Mouse (Mus musculus): Measurements from ENCODE around the gene Asna1. TPM values are rescaled to one million over a fixed set of nuclear protein-coding genes. Genes with fewer than 3 reads are reported as not detected.
A peak's percentile ranks its signal among the peaks of the same experiment; 100 is the strongest.

Asna1 gene
- polyA plus RNA-seq, 1 experiment from 2014 or later = 108 TPM

DNA sequence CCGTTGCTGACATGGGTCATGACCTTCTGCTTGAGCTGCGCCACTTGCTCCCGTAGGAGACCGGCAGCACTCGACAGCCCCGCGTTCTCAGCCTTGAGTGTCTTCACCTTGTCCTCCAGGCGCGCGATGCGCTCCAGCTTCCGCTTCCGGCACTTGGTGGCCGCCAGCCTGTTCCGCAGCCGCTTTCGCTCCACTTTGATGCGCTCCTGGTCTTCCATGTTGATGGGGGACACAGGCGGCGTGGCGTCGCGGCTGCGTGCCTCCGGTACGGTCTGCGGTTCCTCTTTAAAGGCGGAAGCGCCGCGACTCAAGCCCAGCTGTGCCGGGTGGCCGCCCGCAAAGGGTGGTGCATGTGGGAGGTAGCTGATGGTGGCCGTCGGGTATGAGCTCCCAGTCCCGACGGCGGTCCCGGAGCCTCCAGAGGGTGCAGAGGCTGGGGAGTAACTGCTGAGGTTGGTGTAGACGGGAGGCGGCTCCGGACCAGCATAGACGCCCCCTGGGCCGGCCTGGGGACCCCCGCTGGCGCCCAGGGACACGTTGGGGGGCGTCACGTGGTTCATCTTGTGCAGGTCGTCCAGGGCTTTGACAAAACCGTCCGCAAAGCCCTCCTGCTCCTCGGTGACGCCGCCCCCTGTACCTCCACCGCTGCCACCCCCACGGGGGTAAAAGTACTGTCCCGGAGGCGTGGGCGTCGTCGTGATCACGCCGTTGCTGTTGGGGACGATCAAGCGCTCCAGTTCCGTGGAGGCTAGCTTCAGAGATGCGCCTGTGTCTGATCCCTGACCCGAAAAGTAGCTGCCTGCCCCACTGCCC is 47.4 kb downstream of the Asna1 start:
- peak overlapping the region; percentile 95 for H3K27ac ChIP-seq
- H3K27me3 ChIP-seq (replicated peaks) = no peaks in the 10 kb centered on the region
- peaks cover 66% of the 10 kb centered on the region for H3K4me1 ChIP-seq
- H3K9ac ChIP-seq = peak overlapping the region; percentile 82
- peak overlapping the region; percentile 67 for H3K4me3 ChIP-seq (replicated peaks)
- no peaks in the 10 kb centered on the region for H3K9me3 ChIP-seq
- H3K36me3 ChIP-seq = no peaks in the 10 kb centered on the region
- WGBS = under 1% methylated on average over 70 of the region's 70 CpGs
- peak overlapping the region; percentile 99 for H3K4me2 ChIP-seq
- ATAC-seq (ENCODE audit: insufficient read depth, low FRiP score, low read depth) = no peak

DNA sequence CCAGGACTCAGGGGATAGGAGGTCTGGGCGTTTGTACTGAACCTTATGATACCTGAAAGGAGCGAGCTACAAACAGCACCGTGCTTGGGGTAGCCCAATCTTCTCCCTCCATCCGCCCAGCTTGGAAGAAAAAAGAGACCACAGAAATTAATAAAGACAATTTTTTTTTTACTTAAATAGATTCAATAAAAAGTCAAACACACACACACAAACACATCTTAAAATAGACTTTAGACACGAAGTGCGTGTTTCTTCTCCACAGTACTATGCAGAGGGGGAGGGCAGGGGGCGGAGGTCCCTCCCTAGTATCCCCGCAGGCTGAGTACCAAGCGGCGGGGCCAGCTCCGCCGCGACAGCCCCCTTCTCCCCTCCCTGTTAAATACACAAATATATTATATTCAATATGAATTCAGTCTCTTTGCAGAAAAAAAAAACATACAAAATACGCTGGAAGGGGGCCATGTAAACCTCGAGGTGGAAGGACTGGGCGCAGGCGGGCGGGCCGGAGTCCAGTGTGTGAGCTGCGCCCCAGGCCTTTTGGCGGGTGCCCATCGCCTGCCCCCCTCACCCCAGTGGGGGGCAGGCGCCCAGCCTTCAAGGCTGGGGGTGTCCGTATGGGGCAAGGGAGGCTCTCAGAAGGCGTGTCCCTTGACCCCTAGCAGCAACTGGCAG is 48.2 kb downstream of the Asna1 start:
- Histone ChIP-seq H3K36me3 (peaks cover 2% of the 10 kb centered on the region; the same call in 1 of the 2 replicates), H3K4me1 (peaks cover 59% of the 10 kb centered on the region), H3K27me3 (replicated peaks) (no peaks in the 10 kb centered on the region), H3K9ac (peak overlapping the region; percentile 82), H3K9me3 (no peaks in the 10 kb centered on the region), H3K4me3 (replicated peaks) (peak overlapping the region; percentile 67), H3K27ac (peak overlapping the region; percentile 95), H3K4me2 (peak overlapping the region; percentile 99)
- WGBS = 2% methylated on average over 25 of the region's 25 CpGs
- ATAC-seq (ENCODE audit: insufficient read depth, low FRiP score, low read depth) = no peak

DNA sequence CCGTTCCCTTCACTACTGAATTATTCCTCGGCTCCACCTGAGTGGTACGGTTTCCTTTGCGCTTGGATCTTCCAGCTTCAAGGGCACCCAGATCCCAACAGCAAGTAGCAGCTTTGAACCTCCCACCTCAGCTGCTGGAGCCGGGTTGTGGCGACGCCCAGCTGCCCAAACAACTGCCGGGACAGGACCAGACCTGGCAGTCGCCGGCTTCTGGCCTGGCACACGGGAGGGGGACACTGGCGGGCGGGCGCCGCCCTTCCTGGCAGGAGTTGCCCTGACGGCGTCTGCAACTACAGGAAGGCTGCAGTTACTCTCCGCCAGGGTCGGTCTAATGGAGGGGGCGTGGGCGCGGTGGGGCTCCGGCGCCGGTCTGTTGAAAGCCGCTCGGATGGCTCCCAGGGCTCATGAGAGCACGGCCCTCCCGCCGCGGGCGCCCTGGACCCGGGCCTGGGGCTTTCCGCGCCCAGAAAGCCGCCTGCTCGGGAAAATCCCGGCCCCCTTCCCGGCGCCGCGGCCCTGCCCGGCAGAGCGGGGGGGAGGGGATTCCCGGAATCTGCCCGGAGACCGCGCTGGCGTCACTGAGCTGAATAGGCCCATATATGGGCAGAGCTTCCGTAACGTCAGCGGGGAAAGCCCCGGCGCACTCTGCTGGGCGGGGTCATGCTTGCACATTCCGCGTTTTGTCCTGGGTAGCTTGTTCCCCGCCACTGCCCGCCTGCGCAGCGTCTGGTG is 48.9 kb downstream of the Asna1 start:
- Histone ChIP-seq H3K4me3 (replicated peaks) (peak overlapping the region; percentile 67), H3K36me3 (peaks cover 8% of the 10 kb centered on the region), H3K4me2 (peak overlapping the region; percentile 99), H3K9ac (peak overlapping the region; percentile 82; the same call in 1 of the 2 replicates), H3K9me3 (no peaks in the 10 kb centered on the region), H3K27me3 (replicated peaks) (no peaks in the 10 kb centered on the region), H3K27ac (peak overlapping the region; percentile 95), H3K4me1 (peaks cover 51% of the 10 kb centered on the region)
- under 1% methylated on average over 59 of the region's 61 CpGs for WGBS
- ATAC-seq (ENCODE audit: insufficient read depth, low FRiP score, low read depth) = peak; percentile 75

DNA sequence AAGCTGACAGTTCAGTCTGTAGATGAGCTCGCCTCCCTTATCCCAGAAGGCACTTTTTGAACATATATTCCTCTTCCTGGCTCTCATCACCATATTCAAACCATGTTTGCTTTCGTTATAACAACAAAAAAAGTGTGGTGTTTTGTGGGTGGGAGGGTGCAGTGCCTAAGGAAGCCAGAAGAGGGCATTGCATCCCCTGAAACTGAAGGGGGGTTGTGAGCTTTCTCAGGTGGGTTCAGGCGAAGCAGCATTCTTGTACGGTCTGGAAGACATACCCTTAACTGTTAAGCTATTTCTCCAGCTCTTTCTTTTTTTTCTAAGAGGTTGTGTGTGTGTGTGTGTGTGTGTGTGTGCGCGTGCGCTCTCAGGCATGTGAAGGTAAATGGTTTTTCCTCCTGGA is 49.6 kb downstream of the Asna1 start:
- Histone ChIP-seq H3K4me1 (peaks cover 51% of the 10 kb centered on the region), H3K36me3 (peaks cover 11% of the 10 kb centered on the region), H3K27me3 (replicated peaks) (no peaks in the 10 kb centered on the region), H3K9me3 (no peaks in the 10 kb centered on the region), H3K4me2 (peak overlapping the region; percentile 99), H3K9ac (no peak overlapping the region), H3K27ac (peak overlapping the region; percentile 95), H3K4me3 (replicated peaks) (peak overlapping the region; percentile 67; the same call in 1 of the 2 replicates)
- ATAC-seq (ENCODE audit: insufficient read depth, low FRiP score, low read depth) = no peak
- WGBS = 39% methylated on average over 7 of the region's 7 CpGs

DNA sequence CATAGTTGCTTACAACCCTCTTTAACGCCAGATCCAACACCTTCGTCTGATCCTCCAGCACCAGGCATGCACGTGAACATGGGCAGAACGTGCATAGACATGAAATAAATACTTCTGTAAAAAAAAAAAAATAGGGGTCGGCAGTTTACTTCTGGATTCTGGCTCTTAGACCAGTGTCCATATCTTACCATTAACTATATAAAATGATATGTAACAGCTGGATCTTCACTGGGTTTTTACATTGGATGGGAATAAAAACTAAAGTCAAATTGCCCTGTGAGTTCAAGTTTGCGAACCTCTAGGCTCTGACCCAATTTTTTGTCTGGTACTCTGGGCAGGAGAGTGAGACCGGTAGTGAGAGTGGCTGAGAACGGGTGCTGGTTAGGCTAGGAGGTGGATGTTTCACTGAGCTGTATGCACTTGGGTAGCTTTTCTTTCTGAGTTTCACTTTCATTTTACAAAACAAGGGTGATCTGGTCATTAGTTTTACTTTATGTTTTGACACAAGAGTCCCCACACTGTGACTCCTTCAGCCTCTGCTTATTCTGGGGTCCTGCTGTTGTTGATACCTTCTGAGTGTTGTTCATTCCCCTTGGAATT is 50.4 kb downstream of the Asna1 start:
- no peak for ATAC-seq (ENCODE audit: insufficient read depth, low FRiP score, low read depth)
- no peak overlapping the region for H3K4me3 ChIP-seq (replicated peaks)
- H3K4me1 ChIP-seq = peaks cover 45% of the 10 kb centered on the region
- H3K9me3 ChIP-seq = no peaks in the 10 kb centered on the region
- H3K36me3 ChIP-seq = peaks cover 11% of the 10 kb centered on the region
- no peak overlapping the region for H3K9ac ChIP-seq
- no peak overlapping the region for H3K4me2 ChIP-seq
- peak overlapping the region; percentile 27 for H3K27ac ChIP-seq
- WGBS = 74% methylated on average over 8 of the region's 8 CpGs
- no peaks in the 10 kb centered on the region for H3K27me3 ChIP-seq (replicated peaks)

DNA sequence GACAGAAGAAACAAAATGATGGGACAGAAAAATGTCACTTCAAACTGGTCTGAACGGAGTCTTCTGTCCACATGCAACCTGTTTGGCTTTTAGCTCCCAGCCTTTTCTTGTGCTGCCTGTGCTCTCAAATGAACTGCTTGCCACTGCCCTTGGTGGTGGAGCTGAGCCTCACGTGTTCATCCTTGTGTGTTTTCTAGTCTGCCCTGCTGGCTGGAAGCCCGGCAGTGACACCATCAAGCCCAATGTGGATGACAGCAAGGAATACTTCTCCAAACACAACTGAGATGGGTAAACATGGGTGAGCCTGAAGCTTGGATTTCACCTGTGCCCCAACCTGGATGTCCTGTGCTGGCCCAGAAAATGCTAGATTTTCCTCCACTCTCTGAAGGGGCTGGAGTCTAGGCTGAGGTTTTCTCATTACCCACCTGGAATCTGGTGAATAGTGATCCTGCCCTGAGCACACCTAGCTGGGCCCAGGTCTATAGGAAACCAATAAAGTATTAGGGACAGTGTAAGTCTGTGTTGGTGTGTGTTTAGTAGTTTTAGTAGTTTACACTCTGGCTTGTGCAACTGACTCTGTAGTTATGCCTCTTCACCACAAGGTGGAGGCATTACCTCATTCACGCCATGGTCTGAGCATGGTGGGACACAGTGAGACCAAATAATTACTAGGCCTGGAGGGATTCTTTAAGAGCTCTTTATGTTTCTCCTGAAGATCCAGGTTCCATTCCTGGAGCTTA is 51.1 kb downstream of the Asna1 start:
- H3K27me3 ChIP-seq (replicated peaks) = no peaks in the 10 kb centered on the region
- no peaks in the 10 kb centered on the region for H3K9me3 ChIP-seq
- no peak overlapping the region for H3K4me2 ChIP-seq
- ATAC-seq (ENCODE audit: insufficient read depth, low FRiP score, low read depth) = no peak
- WGBS = 57% methylated on average over 4 of the region's 4 CpGs
- no peak overlapping the region for H3K9ac ChIP-seq
- no peak overlapping the region for H3K4me3 ChIP-seq (replicated peaks)
- peak overlapping the region; percentile 27; the same call in 1 of the 2 replicates for H3K27ac ChIP-seq
- peaks cover 38% of the 10 kb centered on the region for H3K4me1 ChIP-seq
- peaks cover 11% of the 10 kb centered on the region for H3K36me3 ChIP-seq

DNA sequence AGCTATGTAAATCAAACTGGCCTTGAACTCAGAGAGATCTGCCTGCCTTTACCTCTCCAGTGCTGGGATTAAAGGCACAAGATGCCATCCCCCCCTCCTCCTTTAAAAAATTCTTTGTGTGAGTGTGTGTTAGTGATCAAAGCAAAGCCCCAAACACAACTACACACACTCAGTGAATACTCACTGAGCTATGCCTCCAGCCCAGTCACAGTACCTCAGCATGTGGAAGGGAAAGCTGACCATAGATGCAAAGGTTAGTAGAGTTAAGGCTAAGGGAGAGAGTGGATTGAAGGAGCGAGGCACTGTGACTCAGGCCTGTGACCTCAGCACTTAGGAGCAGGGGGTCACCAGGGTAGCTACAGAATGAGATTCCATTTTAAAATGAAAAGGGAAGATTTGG is 52.0 kb downstream of the Asna1 start:
- H3K4me1 ChIP-seq = peaks cover 39% of the 10 kb centered on the region
- no peaks in the 10 kb centered on the region for H3K9me3 ChIP-seq
- no peak overlapping the region for H3K4me3 ChIP-seq (replicated peaks)
- ATAC-seq (ENCODE audit: insufficient read depth, low FRiP score, low read depth) = no peak
- WGBS = 94% methylated on average over 1 of the region's 1 CpGs
- H3K9ac ChIP-seq = no peak overlapping the region
- H3K27ac ChIP-seq = no peak overlapping the region
- H3K27me3 ChIP-seq (replicated peaks) = no peaks in the 10 kb centered on the region
- peaks cover 11% of the 10 kb centered on the region for H3K36me3 ChIP-seq
- H3K4me2 ChIP-seq = no peak overlapping the region

DNA sequence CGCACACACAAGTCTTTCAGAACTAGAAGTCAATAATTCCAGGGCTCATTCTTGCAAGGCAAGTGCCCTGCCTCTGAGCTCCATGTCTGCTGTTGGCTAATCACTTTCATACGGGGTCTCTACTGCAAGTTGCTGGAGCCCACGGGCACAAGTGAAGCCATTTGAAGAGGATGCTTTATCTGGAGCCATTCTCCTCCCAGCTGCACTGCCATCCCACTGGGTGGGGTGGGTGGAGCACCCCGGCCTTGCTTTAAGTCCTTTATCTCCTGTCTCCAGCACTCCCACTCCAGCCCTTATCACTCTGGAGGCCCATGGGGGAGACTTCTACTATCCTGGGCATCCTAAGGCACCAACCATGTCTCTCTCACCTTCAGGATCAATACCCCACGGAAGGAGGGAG is 54.2 kb downstream of the Asna1 start:
- H3K4me2 ChIP-seq = peak overlapping the region; percentile 84
- H3K36me3 ChIP-seq = peaks cover 11% of the 10 kb centered on the region
- peak overlapping the region; percentile 76; the same call in 1 of the 2 replicates for H3K9ac ChIP-seq
- peak overlapping the region; percentile 71 for H3K4me3 ChIP-seq (replicated peaks)
- H3K9me3 ChIP-seq = no peaks in the 10 kb centered on the region
- 54% methylated on average over 5 of the region's 5 CpGs for WGBS
- peak; percentile 58; the same call in 1 of the 2 replicates for ATAC-seq (ENCODE audit: insufficient read depth, low FRiP score, low read depth)
- peak overlapping the region; percentile 95; the same call in 1 of the 2 replicates for H3K27ac ChIP-seq
- H3K4me1 ChIP-seq = peaks cover 30% of the 10 kb centered on the region
- no peaks in the 10 kb centered on the region for H3K27me3 ChIP-seq (replicated peaks)

DNA sequence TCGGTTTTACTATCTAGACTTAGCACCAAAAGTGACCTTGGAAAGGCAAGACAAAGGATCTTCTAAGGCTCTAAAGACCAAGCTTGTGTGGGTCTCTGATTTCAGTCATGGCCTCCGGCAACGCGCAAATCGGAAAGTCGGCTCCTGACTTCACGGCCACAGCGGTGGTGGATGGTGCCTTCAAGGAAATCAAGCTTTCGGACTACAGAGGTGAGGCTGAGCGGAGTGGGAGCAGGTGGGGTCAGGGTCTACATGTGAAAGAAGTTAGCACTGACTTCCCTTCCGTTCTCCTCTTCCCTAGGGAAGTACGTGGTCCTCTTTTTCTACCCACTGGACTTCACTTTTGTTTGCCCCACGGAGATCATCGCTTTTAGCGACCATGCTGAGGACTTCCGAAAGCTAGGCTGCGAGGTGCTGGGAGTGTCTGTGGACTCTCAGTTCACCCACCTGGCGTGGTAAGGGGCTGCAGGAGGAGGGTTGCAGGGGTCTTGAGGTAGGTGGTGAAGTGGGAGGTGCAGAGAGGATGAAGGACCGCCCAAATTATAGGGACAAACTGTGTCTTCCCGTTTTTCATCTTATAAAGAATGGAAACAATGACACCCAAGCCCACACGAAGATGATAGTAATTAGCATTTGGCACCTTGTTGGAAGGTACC is 54.8 kb downstream of the Asna1 start:
- ATAC-seq (ENCODE audit: insufficient read depth, low FRiP score, low read depth) = no peak
- Histone ChIP-seq H3K4me2 (peak overlapping the region; percentile 84), H3K9ac (peak overlapping the region; percentile 76), H3K27ac (peak overlapping the region; percentile 95), H3K9me3 (no peaks in the 10 kb centered on the region), H3K4me1 (peaks cover 27% of the 10 kb centered on the region), H3K4me3 (replicated peaks) (peak overlapping the region; percentile 71), H3K27me3 (replicated peaks) (no peaks in the 10 kb centered on the region), H3K36me3 (peaks cover 11% of the 10 kb centered on the region)
- WGBS = 4% methylated on average over 21 of the region's 21 CpGs

DNA sequence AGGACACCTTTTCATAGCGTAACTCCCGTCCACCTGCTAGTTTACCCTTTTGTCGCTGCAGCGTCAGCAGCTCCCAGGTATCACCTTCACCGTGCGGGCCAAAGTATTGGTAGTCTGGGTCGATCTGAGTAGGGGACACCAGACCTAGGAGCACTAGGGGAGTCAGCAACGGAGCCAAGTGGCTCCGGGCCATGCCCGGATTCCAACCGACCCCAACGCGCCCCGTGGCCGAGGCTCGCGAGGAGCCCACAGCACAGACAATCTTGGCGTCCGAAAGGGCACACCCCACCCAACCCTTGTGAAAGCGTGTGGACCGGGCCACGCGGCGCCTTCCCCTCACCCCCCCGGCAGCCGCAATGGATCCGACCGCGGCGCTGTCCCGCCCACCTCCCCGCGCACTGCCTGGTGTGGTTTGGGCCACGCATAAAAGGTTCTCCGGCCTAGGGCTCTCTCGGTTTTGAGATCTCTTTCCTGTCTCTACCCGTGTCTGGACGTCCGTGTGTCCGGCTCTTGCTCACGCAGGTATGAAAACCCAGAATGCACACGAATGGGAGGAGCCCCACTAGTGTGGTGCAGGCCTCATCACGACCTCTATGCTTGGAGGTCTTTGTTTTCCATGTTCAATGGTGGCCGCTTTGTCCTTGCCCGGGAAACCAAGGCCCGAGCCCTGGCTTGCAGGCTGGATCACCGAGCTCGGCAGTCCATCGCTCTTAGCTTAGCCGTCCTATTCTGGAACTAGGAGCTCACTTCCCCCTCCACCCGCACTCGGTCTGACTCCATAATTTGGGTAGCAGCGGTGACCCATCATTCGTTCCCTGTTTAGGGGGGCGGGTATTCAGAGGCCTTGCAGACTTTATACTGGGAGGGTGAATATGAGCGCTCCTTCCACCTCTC is 55.6 kb downstream of the Asna1 start, which contains the start of the genes Gm49661, Prdx2 and Rnaseh2a:
TSS of gene Gm49661 (minus strand) at position 193 of the 894 bp plus-strand sequence.
TSS of gene Prdx2 (plus strand) at position 347 of the 894 bp plus-strand sequence.
TSS of gene Rnaseh2a (minus strand) at position 527 of the 894 bp plus-strand sequence.
- Histone ChIP-seq H3K4me3 (replicated peaks) (peak within 1 kb of the TSS; percentile 71), H3K4me2 (peak within 1 kb of the TSS; percentile 84), H3K9ac (peak within 1 kb of the TSS; percentile 76), H3K27me3 (replicated peaks) (no peaks in the 10 kb centered on the region), H3K4me1 (peaks cover 28% of the 10 kb centered on the region), H3K36me3 (peaks cover 11% of the 10 kb centered on the region), H3K9me3 (no peaks in the 10 kb centered on the region), H3K27ac (peak within 1 kb of the TSS; percentile 95)
- peak; percentile 77 for ATAC-seq (ENCODE audit: insufficient read depth, low FRiP score, low read depth)
- under 1% methylated on average over 56 of the region's 56 CpGs for WGBS

Measured in stomach, embryonic 15.5 days (tissue).